Mouse (Mus musculus): ENCODE data around the gene Ppp4r4.
"Not testable (repeated sequence)": the region's sequence is repeated elsewhere in the genome, so short reads cannot be mapped to it uniquely, and the experiment has no call there.

Ppp4r4 gene

DNA sequence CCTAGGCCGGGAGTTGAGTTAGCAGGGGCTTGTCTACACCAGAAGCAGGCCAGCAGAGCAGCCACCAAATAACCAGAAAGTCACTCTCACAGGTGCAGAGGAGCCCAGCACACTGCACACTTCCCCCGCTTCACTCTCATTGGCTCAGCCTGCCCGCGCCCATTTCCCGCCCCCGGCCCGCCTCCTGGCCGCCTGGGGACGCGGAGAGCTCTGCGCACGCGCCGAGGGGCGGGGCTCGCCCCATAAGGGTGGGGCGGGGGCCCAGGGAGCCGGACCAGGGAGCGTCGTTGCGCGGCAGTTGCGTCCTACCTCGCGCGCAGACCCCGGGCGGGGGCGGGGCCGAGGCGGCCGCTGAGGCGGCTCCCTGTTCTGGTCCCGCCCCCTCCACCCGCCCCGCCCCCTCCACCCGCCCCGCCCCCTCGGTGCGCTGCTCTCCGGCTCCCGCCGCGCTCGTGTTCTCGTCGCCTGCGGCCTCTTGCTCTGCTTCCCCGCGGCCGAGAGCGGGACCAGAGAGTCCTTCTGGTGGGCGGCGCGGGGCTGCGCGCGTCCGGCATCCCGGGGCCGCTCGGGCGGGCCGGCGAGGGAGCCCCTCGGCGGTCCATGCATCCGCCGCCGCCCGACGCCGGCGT lies at the start of gene Ppp4r4:
Gene Ppp4r4, plus strand, starts transcription at position 264 of the 629 bp plus-strand sequence.
- DNase-seq: peak; percentile 86 to 90

DNA sequence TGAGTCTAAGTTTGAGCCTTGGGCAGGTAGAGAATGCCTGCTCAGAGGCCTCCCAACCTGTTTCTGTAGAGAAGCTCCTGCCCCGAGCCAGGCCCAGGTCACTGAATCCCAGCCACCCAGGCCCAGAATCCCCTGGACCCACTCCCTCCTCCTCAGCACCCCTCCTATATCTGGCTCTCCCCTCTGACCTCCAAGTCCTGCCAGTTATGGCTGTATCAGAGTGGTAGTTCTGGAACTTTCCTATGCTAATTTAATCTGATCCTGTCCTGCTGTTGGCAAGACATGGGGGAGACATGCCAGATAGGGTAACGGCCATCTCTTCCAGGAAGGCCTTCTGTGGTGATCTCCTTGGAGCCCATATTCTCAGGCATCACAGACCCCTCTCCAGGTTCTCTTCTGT lies 49.3 kb upstream of the Ppp4r4 start:
- DNase-seq: no peak

DNA sequence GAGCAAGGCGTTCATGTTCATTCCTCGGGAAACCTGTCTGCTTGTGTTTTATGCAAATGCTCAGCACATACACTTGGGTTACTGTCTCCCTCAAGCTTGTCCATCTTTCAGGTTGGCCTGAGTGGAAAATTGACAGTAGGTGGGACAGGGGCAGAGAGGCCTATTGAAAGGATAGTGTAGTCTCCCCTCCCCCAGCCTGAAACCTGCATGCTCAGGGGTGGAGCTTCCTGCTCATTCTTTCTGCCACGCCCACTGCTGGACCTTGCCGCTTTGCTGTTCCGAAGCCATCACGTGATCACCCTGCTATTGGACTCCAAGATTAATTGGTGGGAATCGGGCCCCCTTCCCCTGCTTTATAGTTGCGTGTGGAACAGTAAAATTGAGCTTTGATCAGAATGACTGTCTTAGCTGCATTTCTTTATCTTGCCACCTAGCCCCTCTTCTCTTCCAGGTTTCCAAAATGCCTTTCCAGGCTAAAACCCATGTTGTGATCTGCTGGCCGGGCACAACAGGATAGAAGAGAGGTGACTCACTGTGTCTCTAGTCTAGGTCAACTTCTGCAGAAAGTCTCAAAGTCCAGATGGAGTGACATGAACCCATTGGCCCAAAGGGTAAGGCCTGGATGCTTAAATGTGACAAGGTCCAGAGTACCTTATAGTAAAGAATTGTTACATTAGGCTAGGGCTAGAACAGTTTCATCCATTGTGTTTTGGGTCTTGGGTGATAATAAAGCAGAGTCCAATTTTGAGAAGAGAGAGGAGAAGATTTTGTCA lies 47.7 kb upstream of the Ppp4r4 start:
- not testable (repeated sequence) for DNase-seq

- no peak for DNase-seq
These were observed 45.4 kb upstream of the Ppp4r4 start for GRCm38 (mm10) chr12:103486726-103487125.

- no peak for DNase-seq
These were observed 44.8 kb upstream of the Ppp4r4 start for GRCm38 (mm10) chr12:103487276-103487675.

- DNase-seq: no peak
These were observed 44.3 kb upstream of the Ppp4r4 start for GRCm38 (mm10) chr12:103487750-103488149.

- DNase-seq: no peak
These were observed 40.9 kb upstream of the Ppp4r4 start for GRCm38 (mm10) chr12:103491091-103491730.

GRCm38 (mm10) chr12:103492767-103493166 lies 39.3 kb upstream of the Ppp4r4 start:
- DNase-seq: peak; percentile 12 to 66

GRCm38 (mm10) chr12:103494486-103494885 lies 37.6 kb upstream of the Ppp4r4 start:
- DNase-seq: peak; percentile 21 to 63

DNA sequence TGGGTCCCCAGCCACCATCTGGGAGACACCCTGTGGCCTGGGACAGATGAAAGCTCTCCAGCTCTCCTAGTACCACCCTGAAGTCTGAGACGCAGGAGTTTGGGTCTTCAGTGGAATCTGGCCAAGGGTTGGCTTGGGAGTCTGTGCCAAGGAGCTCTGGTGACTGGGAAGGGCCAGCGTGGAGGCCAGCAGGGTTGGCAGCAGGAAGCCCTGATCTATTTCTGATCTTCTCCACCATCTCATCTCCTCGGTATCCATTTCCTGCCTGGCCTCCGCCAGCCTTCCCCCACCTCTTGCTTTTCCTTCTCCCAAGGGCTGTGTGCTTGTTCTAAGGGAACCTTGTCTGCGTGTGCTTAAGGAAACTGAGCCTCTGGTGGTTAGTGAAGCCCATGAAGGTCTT lies 33.3 kb upstream of the Ppp4r4 start:
- DNase-seq: no peak

- no peak for DNase-seq
These were observed 32.8 kb upstream of the Ppp4r4 start for GRCm38 (mm10) chr12:103499261-103499660.

GRCm38 (mm10) chr12:103503300-103503699 lies 28.8 kb upstream of the Ppp4r4 start:
- no peak for DNase-seq

GRCm38 (mm10) chr12:103504402-103504801 lies 27.7 kb upstream of the Ppp4r4 start:
- no peak for DNase-seq

DNA sequence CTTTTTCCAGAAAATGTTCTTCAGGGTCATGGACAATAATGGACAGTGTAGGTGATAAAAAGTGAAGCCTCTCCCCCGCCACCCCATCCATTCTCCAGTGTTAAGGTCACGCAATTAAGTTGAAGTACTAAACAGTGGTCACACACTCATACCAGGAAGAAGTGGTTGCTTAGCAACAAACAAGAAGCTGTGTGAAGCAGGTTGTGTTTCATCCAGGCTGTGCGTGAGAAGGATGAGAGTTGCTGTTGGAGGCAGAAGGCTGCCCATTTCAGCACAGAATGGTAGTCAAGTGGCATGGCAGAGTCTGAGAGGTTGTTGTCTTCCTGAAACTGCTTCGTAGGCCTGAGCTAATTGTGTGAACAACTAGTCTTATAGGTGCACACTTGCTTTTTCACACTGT lies 23.7 kb upstream of the Ppp4r4 start:
- DNase-seq: no peak

DNA sequence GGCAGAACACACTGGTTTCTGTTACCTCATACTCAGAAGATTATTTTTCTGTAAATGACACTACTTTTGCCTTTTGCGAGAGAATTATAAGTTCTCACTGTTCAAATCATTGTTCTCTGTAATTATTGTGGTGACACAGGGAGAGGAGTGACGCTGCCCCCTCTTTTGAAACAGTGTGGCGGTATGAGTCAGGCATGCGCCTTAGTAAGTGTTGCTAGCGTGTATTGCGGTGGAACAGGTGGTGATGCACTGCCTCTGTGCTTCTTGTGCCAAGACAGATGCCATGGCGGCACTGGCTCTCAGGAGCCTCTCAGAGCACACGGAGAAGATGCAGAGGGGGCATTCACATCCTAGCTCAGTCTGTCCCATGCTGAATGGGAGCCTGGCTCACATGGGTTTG lies 22.2 kb upstream of the Ppp4r4 start:
- DNase-seq: no peak

DNA sequence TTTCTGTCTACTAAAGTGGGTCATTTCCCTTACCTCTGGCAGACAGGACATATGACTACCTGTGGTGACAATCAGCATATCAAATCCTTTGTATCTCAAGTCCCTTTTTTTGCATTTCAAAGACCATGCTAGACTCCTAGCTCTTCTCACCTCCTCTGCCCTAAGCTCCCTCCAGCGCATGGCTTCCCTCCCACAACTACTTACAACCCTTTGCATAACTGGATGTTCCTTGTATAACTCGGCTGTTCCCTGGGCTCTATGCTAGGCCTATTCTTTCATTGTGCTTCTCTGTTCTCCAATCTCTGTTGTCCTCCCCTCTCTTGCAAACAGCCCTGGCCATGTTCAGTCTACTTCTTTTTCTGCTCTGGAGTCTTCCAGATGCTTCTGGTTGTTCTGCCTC lies 20.5 kb upstream of the Ppp4r4 start:
- no peak for DNase-seq

GRCm38 (mm10) chr12:103513039-103513438 lies 19.0 kb upstream of the Ppp4r4 start:
- no peak for DNase-seq

DNA sequence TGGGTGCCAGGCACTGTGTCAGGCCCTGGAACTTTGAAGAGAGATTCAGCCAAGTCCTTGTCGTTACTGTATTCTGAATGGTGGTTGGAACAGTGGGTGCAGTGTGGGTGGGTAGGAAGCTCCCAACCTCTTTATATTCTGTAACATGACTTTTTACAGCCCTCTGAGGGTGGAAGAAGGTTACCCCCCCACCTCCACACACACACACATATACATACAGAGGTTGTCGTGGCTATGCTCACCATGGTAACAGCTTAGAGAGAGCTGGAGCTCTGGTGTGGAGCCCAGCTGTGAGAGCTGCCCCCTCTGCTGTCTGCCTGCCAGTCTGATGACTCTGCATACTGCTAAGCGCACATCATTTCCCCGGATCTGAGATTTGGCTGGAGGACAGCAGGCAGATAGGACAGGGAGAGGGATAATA lies 18.6 kb upstream of the Ppp4r4 start:
- DNase-seq: no peak

GRCm38 (mm10) chr12:103514354-103514753 lies 17.7 kb upstream of the Ppp4r4 start:
- no peak for DNase-seq

- DNase-seq: no peak
These were observed 16.4 kb upstream of the Ppp4r4 start for GRCm38 (mm10) chr12:103515638-103516037.

- no peak for DNase-seq
These were observed 13.4 kb upstream of the Ppp4r4 start for GRCm38 (mm10) chr12:103518640-103519039.

- no peak for DNase-seq
These were observed 1.5 kb upstream of the Ppp4r4 start for GRCm38 (mm10) chr12:103530596-103530995.

DNA sequence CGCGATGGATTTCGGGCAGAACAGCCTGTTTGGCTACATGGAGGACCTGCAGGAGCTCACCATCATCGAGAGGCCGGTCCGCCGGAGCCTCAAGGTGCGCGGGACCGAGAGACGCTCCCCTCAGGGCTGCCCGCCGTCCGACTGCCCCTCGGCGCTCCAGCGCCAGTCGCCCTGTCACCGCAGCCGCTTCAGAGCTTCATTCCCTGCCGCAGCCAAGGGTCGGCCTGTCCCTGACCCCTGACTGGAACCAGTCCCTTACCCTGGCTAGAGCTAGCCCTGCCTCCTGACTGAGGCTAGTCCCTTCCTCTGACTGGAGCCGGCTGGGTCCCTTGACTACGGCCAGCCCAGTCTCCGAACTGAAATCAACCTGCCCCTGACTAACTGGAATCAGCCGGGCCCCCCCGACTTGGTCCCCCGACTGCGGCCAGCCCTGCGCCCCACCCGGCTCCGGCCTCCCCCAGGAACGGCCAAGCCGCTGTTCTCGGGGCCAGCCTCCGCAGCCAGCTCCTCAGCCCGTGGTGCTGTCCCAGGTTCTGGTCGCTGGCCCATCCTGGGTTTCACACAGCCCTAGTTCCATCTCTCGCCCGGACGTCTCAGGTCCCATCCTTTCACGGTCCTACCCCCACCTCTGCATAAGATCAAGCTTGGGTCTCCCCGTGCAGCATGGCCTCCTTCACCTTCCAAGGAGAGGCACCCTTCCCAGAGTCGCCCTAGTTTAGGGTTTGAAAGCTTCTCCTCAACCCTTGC lies 739 bp downstream of the Ppp4r4 start:
- peak; percentile 7 to 24 for DNase-seq
